Mouse (Mus musculus) kidney, adult 2 months (tissue): ENCODE measurements around the gene Rnf115.

Experiments used
- CTCF ChIP-seq: fragments of 200-500 bp; conservative IDR thresholded peaks from 2 replicates; pipeline ENCODE4 v1.5.1; 2011; ENCODE audit warnings: low read depth, mild to moderate bottlenecking, control low read depth, low read length, moderate library complexity, mixed read lengths; ENCODE audit not compliant: insufficient read depth, insufficient read length
- POLR2A ChIP-seq: fragments of 200-500 bp; IDR thresholded peaks from one replicate; pipeline ENCODE4 v1.6.1; 2011; ENCODE audit warnings: low read depth, low read length, control low read depth

DNA sequence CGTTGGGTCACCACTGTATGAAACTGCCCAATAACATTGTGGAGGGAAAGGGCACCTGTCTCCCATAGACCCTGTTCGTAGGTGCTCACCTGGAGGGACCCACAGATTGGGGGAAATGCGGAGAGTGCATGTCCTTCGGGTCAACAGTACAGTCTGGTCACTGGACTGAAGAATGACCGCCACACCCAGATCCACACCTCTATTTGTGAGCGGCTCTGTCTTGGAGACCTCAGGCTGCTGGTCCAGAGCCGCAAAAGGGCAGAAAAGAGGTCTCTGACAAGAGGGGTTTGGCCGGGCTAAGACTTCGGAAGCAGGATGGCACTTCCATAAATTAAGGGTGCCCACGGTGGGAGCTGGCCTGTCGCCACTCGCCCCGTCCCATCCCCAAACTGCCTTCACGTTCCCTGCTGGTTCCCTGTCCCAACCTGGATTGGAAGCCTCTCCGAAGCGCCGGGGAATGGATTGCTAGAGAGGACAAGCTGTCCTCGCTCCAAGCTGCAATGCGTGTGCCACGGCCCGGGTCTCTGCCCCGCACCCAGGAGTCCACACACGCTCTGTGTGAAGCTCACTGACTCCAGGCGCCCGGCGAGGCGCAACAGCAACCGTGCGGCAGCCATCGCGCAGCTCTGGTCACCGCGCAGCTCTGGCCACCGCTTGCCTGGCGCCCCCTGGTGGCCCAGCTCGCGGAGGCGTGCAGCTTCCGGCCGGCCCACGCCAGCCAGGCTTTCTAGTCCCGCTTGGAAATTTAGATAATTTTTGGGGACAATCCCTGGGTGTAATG, 19.4 kb upstream of the Rnf115 start, which contains the start of gene Nudt17:
- TF ChIP-seq CTCF (peak; percentile 80), POLR2A (no peak)
